Mouse (Mus musculus) embryonic fibroblast, embryonic 13.5 days (primary cell): ENCODE data around the gene Kazn.

Experiments used
- CTCF ChIP-seq: IDR thresholded peaks from 2 replicates; pipeline ENCODE4 v1.5.1; 2011; ENCODE audit warnings: mild to moderate bottlenecking, control low read depth, low read length, moderate library complexity, borderline replicate concordance; ENCODE audit not compliant: insufficient read depth
- POLR2A ChIP-seq: IDR thresholded peaks from 2 replicates; pipeline ENCODE4 v1.6.1; 2011; ENCODE audit warnings: low read depth, mild to moderate bottlenecking, control low read depth, low read length, moderate library complexity

DNA sequence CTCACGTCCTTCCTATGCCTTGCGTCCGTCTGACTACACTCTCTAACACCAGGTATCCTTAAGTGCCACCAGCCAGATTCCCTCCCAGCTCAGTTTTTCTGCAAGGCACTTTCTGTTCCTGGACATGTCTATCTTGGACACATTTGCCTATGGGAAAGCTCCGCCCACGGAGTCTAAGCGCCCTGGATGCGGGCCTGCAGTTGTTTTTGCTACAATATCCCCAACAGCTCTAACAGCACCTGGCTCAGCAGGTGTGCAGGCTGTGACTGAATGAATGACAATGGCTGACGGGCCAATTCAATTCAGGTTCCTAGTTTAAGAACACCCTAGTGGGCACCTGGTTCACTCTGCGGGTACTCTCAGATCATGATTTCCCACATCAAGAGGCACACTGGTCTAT lies 4.4 kb downstream of the Kazn start:
- TF ChIP-seq POLR2A (no peak), CTCF (no peak)
